Mouse (Mus musculus) lung, adult 2 months (tissue): ENCODE measurements around the gene Cdca7. TPM values are rescaled to one million over a fixed set of nuclear protein-coding genes. Genes with fewer than 3 reads are reported as not detected.

Experiments
- DNase-seq: peaks from one replicate; pipeline ENCODE4 v3.0.0; 2022
- H3K4me1 ChIP-seq: fragments of 200-500 bp; 2 replicates; pipeline ENCODE4 v1.6.1; 2011; ENCODE audit warnings: low read length; ENCODE audit not compliant: control insufficient read depth, insufficient read depth
- H3K4me3 ChIP-seq: fragments of 200-500 bp; replicated peaks from 2 replicates; pipeline ENCODE3; 2011; ENCODE audit warnings: low read depth, mild to moderate bottlenecking, control low read depth, low read length; ENCODE audit errors: extremely low read depth
- CTCF ChIP-seq: fragments of 200-500 bp; IDR thresholded peaks from 2 replicates; pipeline ENCODE4 v1.5.1; 2011; ENCODE audit warnings: mild to moderate bottlenecking, low read length, control low read depth; ENCODE audit not compliant: insufficient read depth
- POLR2A ChIP-seq: fragments of 200-500 bp; IDR thresholded peaks from 2 replicates; pipeline ENCODE4 v1.6.1; 2011; ENCODE audit warnings: low read depth, mild to moderate bottlenecking, control low read depth, low read length, borderline replicate concordance; ENCODE audit errors: extremely low read depth
- WGBS: fragments of 180-500 bp; shearing (Covaris S2); methylation state at CpG from one replicate; pipeline ENCODE4 v1.1.7; 2018; 5-methylcytosine and 5-hydroxymethylcytosine counted together
- polyA plus RNA-seq: library from polyadenylated mRNA; depleted of rRNA; stranded (reverse); fragments of >200 nt; gene quantifications from 2 replicates; pipeline ENCODE4 v1.2.3, GENCODE M21; 2012

The Cdca7 gene
- polyA plus RNA-seq, 1 experiment, result 8.1 TPM

GRCm38 (mm10) chr2:72456189-72456588 lies 19.8 kb upstream of the Cdca7 start:
- TF ChIP-seq POLR2A (no peak), CTCF (no peak)
- 47% methylated on average over 1 of the region's 1 CpGs for WGBS
- Histone ChIP-seq H3K4me3 (no peak overlapping the region), H3K4me1 (peaks cover 3% of the 10 kb centered on the region)
- DNase-seq, result no peak

- H3K4me1 ChIP-seq, result no peaks in the 10 kb centered on the region; the same call in 1 of the 2 replicates
- DNase-seq, result no peak
- TF ChIP-seq CTCF (no peak), POLR2A (no peak)
- no peak overlapping the region for H3K4me3 ChIP-seq
- WGBS, result 55% methylated on average over 7 of the region's 7 CpGs
These were observed 11.5 kb upstream of the Cdca7 start for GRCm38 (mm10) chr2:72464376-72465014.

GRCm38 (mm10) chr2:72467604-72468003 lies 8.4 kb upstream of the Cdca7 start:
- 64% methylated on average over 1 of the region's 1 CpGs for WGBS
- DNase-seq, result no peak
- Histone ChIP-seq H3K4me1 (no peaks in the 10 kb centered on the region; the same call in 1 of the 2 replicates), H3K4me3 (no peak overlapping the region)
- TF ChIP-seq POLR2A, result no peak
- TF ChIP-seq CTCF, result no peak

GRCm38 (mm10) chr2:72471415-72472070 lies 4.4 kb upstream of the Cdca7 start:
- H3K4me1 ChIP-seq, result no peaks in the 10 kb centered on the region; the same call in 1 of the 2 replicates
- no peak overlapping the region for H3K4me3 ChIP-seq
- TF ChIP-seq POLR2A (no peak), CTCF (no peak)
- WGBS, result 68% methylated on average over 16 of the region's 16 CpGs
- no peak for DNase-seq

GRCm38 (mm10) chr2:72474531-72475287 lies 1.2 kb upstream of the Cdca7 start:
- no peak for TF ChIP-seq CTCF
- TF ChIP-seq POLR2A, result no peak
- DNase-seq, result no peak
- Histone ChIP-seq H3K4me3 (no peak overlapping the region), H3K4me1 (peaks cover 5% of the 10 kb centered on the region)
- 47% methylated on average over 7 of the region's 7 CpGs for WGBS

GRCm38 (mm10) chr2:72475423-72475796 lies 549 bp upstream of the Cdca7 start:
- peak overlapping the region; percentile 71 for H3K4me3 ChIP-seq
- H3K4me1 ChIP-seq, result peaks cover 5% of the 10 kb centered on the region
- 1% methylated on average over 7 of the region's 7 CpGs for WGBS
- DNase-seq, result no peak
- no peak for TF ChIP-seq POLR2A
- TF ChIP-seq CTCF, result no peak

GRCm38 (mm10) chr2:72476486-72477211 lies 690 bp downstream of the Cdca7 start:
- Histone ChIP-seq H3K4me1 (peaks cover 5% of the 10 kb centered on the region), H3K4me3 (peak overlapping the region; percentile 71)
- TF ChIP-seq CTCF, result no peak
- TF ChIP-seq POLR2A, result no peak
- WGBS, result 1% methylated on average over 53 of the region's 53 CpGs
- peak; percentile 25 for DNase-seq

- peaks cover 5% of the 10 kb centered on the region for H3K4me1 ChIP-seq
- WGBS, result 18% methylated on average over 11 of the region's 11 CpGs
- TF ChIP-seq CTCF (no peak), POLR2A (no peak)
- DNase-seq, result no peak
- H3K4me3 ChIP-seq, result peak overlapping the region; percentile 71
These were observed 1.3 kb downstream of the Cdca7 start for GRCm38 (mm10) chr2:72477221-72477620.

- WGBS, result 91% methylated on average over 4 of the region's 4 CpGs
- H3K4me3 ChIP-seq, result no peak overlapping the region
- DNase-seq, result no peak
These were observed 2.2 kb downstream of the Cdca7 start for GRCm38 (mm10) chr2:72478176-72478575.

More at GRCm38 (mm10) chr2:72478176-72478575, 2.2 kb downstream of the Cdca7 start:
- H3K4me1 ChIP-seq, result peaks cover 5% of the 10 kb centered on the region
- TF ChIP-seq POLR2A, result no peak
- TF ChIP-seq CTCF, result no peak
